Mouse (Mus musculus) gastrocnemius, postnatal 10 days (tissue): Measurements from ENCODE around the gene Sppl3. TPM values are rescaled to one million over a fixed set of nuclear protein-coding genes. Genes with fewer than 3 reads are reported as not detected.

Experiments
- DNase-seq: peaks from one replicate; pipeline ENCODE4 v3.0.0; 2021; ENCODE audit warnings: mixed read lengths
- total RNA-seq, 2 experiments: library from RNA; stranded (reverse); gene quantifications; 2 replicates each; pipeline ENCODE4 v1.2.3; 2021

The Sppl3 gene
- total RNA-seq, 2 experiments from 2014 or later = 39.9 to 44.5 TPM

GRCm38 (mm10) chr5:115125211-115125871 is 114.4 kb downstream of the Sppl3 start:
- peak; percentile 84 for DNase-seq

- no peak for DNase-seq
These were observed 115.8 kb downstream of the Sppl3 start for GRCm38 (mm10) chr5:115126578-115127312.

GRCm38 (mm10) chr5:115127421-115128179 is 116.7 kb downstream of the Sppl3 start:
- DNase-seq = no peak

- no peak for DNase-seq
These were observed 118.4 kb downstream of the Sppl3 start for GRCm38 (mm10) chr5:115129328-115129727.

GRCm38 (mm10) chr5:115132465-115132864 is 121.5 kb downstream of the Sppl3 start:
- no peak for DNase-seq

GRCm38 (mm10) chr5:115133358-115134066 is 122.6 kb downstream of the Sppl3 start:
- DNase-seq = no peak

GRCm38 (mm10) chr5:115134234-115135165 is 123.6 kb downstream of the Sppl3 start, which contains the start of gene Unc119b:
TSS of gene Unc119b (minus strand) at chr5:115134975.
- peak; percentile 91 for DNase-seq

- no peak for DNase-seq
These were observed 128.2 kb downstream of the Sppl3 start for GRCm38 (mm10) chr5:115139124-115139523.

- DNase-seq = no peak
These were observed 129.8 kb downstream of the Sppl3 start for GRCm38 (mm10) chr5:115140726-115141125.

GRCm38 (mm10) chr5:115142166-115142697 is 131.3 kb downstream of the Sppl3 start:
- no peak for DNase-seq

- DNase-seq = peak; percentile 43
These were observed 132.6 kb downstream of the Sppl3 start for GRCm38 (mm10) chr5:115143552-115143951.

GRCm38 (mm10) chr5:115144471-115144870 is 133.5 kb downstream of the Sppl3 start:
- DNase-seq = no peak

GRCm38 (mm10) chr5:115145253-115145968 is 134.5 kb downstream of the Sppl3 start:
- no peak for DNase-seq

GRCm38 (mm10) chr5:115145976-115146746 is 135.2 kb downstream of the Sppl3 start:
- DNase-seq = no peak

GRCm38 (mm10) chr5:115146747-115147130 is 135.8 kb downstream of the Sppl3 start:
- DNase-seq = no peak

- DNase-seq = no peak
These were observed 136.5 kb downstream of the Sppl3 start for GRCm38 (mm10) chr5:115147388-115147787.

GRCm38 (mm10) chr5:115148378-115148777 is 137.4 kb downstream of the Sppl3 start:
- DNase-seq = no peak
